In genomic region chr12:3571787-3572580, GRCm38 (mm10) we compare ENCODE assay signal across 8 mouse cellular contexts. TPM values are rescaled to one million over a fixed set of nuclear protein-coding genes. Genes with fewer than 3 reads are reported as not detected.
DNase-seq lines count a peak whose midpoint lies in the region; ATAC-seq and TF ChIP-seq lines count a peak whose summit lies in the region.

Dtnb (plus strand) TSS chr12:3572381.

- intact Hi-C loops in left cerebral cortex, postnatal 14 days (cut with DNase I) = loop anchor here (5.0 kb wide), 1 partner anchor 145 kb away; the partner anchor contains the start of gene Asxl2

- ATAC-seq in megakaryocyte-erythroid progenitor cell, adult 5-6 weeks (replicated peaks; ENCODE audit: low FRiP score, low TSS enrichment, poor library complexity, severe bottlenecking) = peak; percentile 28

- peaks cover 10% of the 10 kb centered on the region for H3K4me1 ChIP-seq in cortical plate, adult 2 months (ENCODE audit: control insufficient read depth, insufficient read depth, low read length)

- peak within 1 kb of the TSS; percentile 73 for H3K4me3 ChIP-seq in cortical plate, adult 2 months (ENCODE audit: insufficient read depth, low read length)

- H3K27ac ChIP-seq in cortical plate, adult 2 months (ENCODE audit: insufficient read depth, low read length) = peak within 1 kb of the TSS; percentile 98

- no peak for TF ChIP-seq POLR2A in cortical plate, adult 2 months (IDR thresholded peaks at IDR 0.05; ENCODE audit: extremely low read depth, insufficient read depth, low read length)

- DNase-seq in adipocyte (ENCODE audit: low spot score) = peak; percentile 46
- DNase-seq in gastrocnemius, postnatal 10 days = peak; percentile 75
- DNase-seq in induced T-regulatory cell, adult 2 months (ENCODE audit: low read depth) = peak; percentile 85
- DNase-seq in left cerebral cortex, postnatal 14 days (ENCODE audit: low spot score in 2 of 2) = peak; percentile 52 to 61
- DNase-seq in right cerebral cortex, postnatal 25 days = peak; percentile 79
- DNase-seq in urinary bladder, postnatal 4 days (ENCODE audit: low spot score in 2 of 2) = peak; percentile 70 to 77

- TF ChIP-seq CTCF in cortical plate, adult 2 months (IDR thresholded peaks at IDR 0.05; ENCODE audit: extremely low read depth, insufficient read depth, low read length) = no peak

RNA-seq across cellular contexts. Expression of gene Dtnb, which starts in this region (rescaled TPM):
- 134 and 135 TPM in 2 replicates for polyA plus RNA-seq in cortical plate, adult 2 months (2012; rRNA removed)
- 1 to 10 TPM; 4.9 to 8.4 TPM for total RNA-seq in gastrocnemius, postnatal 10 days (2021)
- 10 to 100 TPM; 80.5 to 87.0 TPM for total RNA-seq in left cerebral cortex, postnatal 14 days (2021)
- total RNA-seq in megakaryocyte-erythroid progenitor cell, adult 5-6 weeks (2014; fragmentation: Nextera tagmentation) = 43.8 and 49.1 TPM in 2 replicates
- total RNA-seq in megakaryocyte-erythroid progenitor cell, adult 5-6 weeks (2017) = 16.8 and 22.9 TPM in 2 replicates

Comparison
In these comparisons a context has a peak if more than half of its experiments do, and no peak if none do; other contexts are left out.
1. Peak in every context shown above with its lines: DNase-seq, ATAC-seq, H3K4me3 ChIP-seq and H3K27ac ChIP-seq.